Mouse (Mus musculus) urinary bladder, postnatal 36 days (tissue): ENCODE data around the gene Nop56.

Experiments used
- DNase-seq, 2 experiments: peaks; one replicate each; pipeline ENCODE4 v3.0.0; 2022; ENCODE audit warnings: low spot score in 2 of 2, mixed read lengths in 1 of 2

The Nop56 gene

DNA sequence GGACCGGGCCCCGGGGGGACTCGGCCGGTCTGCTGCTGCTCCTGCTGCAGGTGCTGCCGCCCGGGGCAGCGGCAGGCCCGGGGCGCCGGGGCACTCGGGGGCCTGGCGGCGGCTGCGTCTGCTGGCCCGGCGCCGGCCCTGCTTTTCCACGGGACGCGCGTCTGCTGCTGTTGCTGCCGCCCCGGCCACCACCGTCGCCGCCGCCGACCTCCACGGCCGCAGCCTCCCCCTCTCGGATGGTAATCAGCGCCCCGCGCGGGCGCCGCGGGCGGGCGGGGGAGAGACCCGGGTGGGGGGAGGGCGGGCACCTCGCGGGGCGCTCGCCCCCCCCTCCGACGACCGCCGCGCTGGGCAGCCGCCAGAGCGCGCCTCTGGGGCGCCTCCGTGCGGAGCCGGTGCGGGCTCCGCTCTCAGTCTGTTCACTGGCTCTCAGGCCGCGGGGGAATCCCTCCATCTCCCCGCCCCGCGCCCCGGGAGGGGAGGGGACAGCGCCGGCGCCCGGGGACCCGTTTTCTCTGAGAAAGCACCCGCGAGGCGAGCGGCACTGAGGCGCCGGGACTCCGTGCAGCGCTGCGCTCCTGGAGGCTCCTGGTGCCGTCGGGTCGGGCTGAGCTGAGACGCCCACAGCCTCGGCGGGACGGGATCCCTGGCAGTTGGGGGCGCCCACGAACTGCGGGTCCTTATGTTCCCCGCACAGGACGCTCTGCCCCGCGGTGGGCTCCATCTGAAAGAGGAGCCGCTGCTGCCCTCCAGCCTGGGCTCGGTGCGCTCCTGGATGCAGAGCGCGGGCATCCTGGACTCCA lies 21.3 kb downstream of the Nop56 start:
- DNase-seq, result peak in 1 of 2 experiments; percentile 27

DNA sequence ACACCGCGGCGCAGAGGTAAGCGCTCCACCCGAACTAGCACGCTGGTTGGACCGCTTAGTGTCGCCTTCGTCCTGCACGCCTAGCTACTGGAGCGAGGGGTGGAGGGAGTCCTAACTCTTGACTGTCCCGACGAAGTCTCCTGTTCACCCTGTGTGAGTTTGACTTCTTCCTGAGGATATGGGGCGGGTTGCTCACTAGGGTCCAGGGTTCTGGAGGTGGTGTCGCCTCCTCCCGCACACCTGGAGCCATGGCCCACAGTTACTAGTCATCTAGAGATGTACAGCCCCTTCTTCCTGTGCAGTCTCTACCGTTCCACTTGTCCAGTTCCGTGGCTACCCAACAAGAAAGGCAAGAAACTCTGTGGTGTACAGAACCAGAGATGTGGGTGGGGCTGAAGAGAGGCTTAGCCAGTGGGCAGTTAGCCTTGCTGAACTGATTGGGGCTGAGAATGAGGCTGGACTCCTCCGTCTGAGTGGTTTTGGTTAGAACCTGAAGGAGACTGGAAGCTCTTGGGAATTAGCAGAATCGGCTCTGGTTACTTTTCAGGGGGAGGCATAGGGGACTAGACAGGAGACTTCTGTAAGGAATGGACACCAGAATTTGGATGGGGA lies 22.0 kb downstream of the Nop56 start:
- no peak for DNase-seq

- DNase-seq, result no peak
Measured at GRCm38 (mm10) chr2:130297580-130297979, 23.4 kb downstream of the Nop56 start.

- no peak for DNase-seq
Measured at GRCm38 (mm10) chr2:130303014-130303413, 28.8 kb downstream of the Nop56 start.

- no peak for DNase-seq
Measured at GRCm38 (mm10) chr2:130327057-130327456, 52.8 kb downstream of the Nop56 start.
